Mouse (Mus musculus) stomach, postnatal 0 days (tissue): Measurements from ENCODE around the gene Chkb. TPM values are rescaled to one million over a fixed set of nuclear protein-coding genes. Genes with fewer than 3 reads are reported as not detected.

ENCODE experiments used
- ATAC-seq: fragments of 200-750 bp; cut with Nextera tagmentation; 2 replicates; pipeline ENCODE4 v1.8.0; 2017; ENCODE audit not compliant: low FRiP score, low TSS enrichment
- DNase-seq: peaks from one replicate; pipeline ENCODE4 v3.0.0-alpha.2; 2016; ENCODE audit warnings: low spot score
- H3K27ac ChIP-seq: fragments of 300-500 bp; sonication (generic); replicated peaks from 2 replicates; pipeline ENCODE4 v1.5.1; 2014; ENCODE audit warnings: mild to moderate bottlenecking, control low read depth
- H3K27me3 ChIP-seq: fragments of 300-500 bp; sonication (generic); 2 replicates; pipeline ENCODE4 v1.6.1; 2014; ENCODE audit warnings: low read length; ENCODE audit not compliant: control insufficient read depth, insufficient read depth
- H3K36me3 ChIP-seq: fragments of 300-500 bp; sonication (generic); 2 replicates; pipeline ENCODE4 v1.6.1; 2014; ENCODE audit warnings: low read length, mixed read lengths; ENCODE audit not compliant: control insufficient read depth, insufficient read depth
- H3K4me1 ChIP-seq: fragments of 300-500 bp; sonication (generic); replicated peaks from 2 replicates; pipeline ENCODE4 v1.6.1; 2014; ENCODE audit warnings: antibody characterized with exemption; ENCODE audit not compliant: control insufficient read depth, insufficient read depth
- H3K4me2 ChIP-seq: fragments of 300-500 bp; sonication (generic); replicated peaks from 2 replicates; pipeline ENCODE4 v1.6.1; 2014; ENCODE audit warnings: low read depth, mild to moderate bottlenecking, control low read depth, moderate library complexity
- H3K4me3 ChIP-seq: fragments of 300-500 bp; sonication (generic); 2 replicates; pipeline ENCODE4 v1.5.1; 2014; ENCODE audit warnings: low read depth, low read length, control low read depth
- H3K9ac ChIP-seq: fragments of 300-500 bp; sonication (generic); 2 replicates; pipeline ENCODE4 v1.6.1; 2014; ENCODE audit warnings: mild to moderate bottlenecking, low read length, control low read depth, mixed read lengths
- H3K9me3 ChIP-seq: fragments of 300-500 bp; sonication (generic); 2 replicates; pipeline ENCODE4 v1.6.1; 2016; ENCODE audit warnings: low read length; ENCODE audit not compliant: control insufficient read depth
- CTCF ChIP-seq: IDR thresholded peaks from 2 replicates; pipeline ENCODE4 v1.5.1; 2016; ENCODE audit warnings: antibody characterized with exemption, low read depth, mild to moderate bottlenecking, moderate library complexity
- EP300 ChIP-seq: optimal IDR thresholded peaks from 2 replicates; pipeline ENCODE3; 2016; ENCODE audit warnings: antibody characterized with exemption
- WGBS: fragments of 180-500 bp; shearing (Covaris S2); extraction: QIAGEN DNeasy Blood & Tissue Kit; methylation state at CpG from one replicate; pipeline ENCODE4 v1.1.7; 2014; 5-methylcytosine and 5-hydroxymethylcytosine counted together
- polyA plus RNA-seq: library from polyadenylated mRNA; unstranded; fragments of >200 nt; fragmentation: Nextera tagmentation; extraction: Ambion mirVana; gene quantifications from 2 replicates; pipeline ENCODE4 v1.2.1, GENCODE M21; 2015

Chkb gene
- polyA plus RNA-seq, 1 experiment from 2014 or later, result 46.8 TPM

- TF ChIP-seq EP300 (no peak), CTCF (0 out of 2 replicates have a peak, but pooled peaks have one; percentile 9)
- ATAC-seq (peak; percentile 62), DNase-seq (peak; percentile 82)
- Histone ChIP-seq H3K9ac (no peak overlapping the region), H3K4me3 (peak overlapping the region; percentile 33; the same call in 1 of the 2 replicates), H3K27me3 (no peaks in the 10 kb centered on the region), H3K27ac (no peak overlapping the region), H3K36me3 (no peaks in the 10 kb centered on the region), H3K4me2 (peak overlapping the region; percentile 55; the same call in 1 of the 2 replicates), H3K9me3 (no peaks in the 10 kb centered on the region), H3K4me1 (0 out of 2 replicates have a peak, but pooled peaks cover 3% of the 10 kb centered on the region)
- WGBS, result 6% methylated on average over 22 of the region's 24 CpGs
Measured at GRCm38 (mm10) chr15:89452906-89453864, 23.5 kb upstream of the Chkb start.

- no peak for DNase-seq
- Histone ChIP-seq H3K27ac (no peak overlapping the region), H3K4me2 (no peak overlapping the region), H3K27me3 (no peaks in the 10 kb centered on the region), H3K4me1 (no peaks in the 10 kb centered on the region), H3K36me3 (no peaks in the 10 kb centered on the region), H3K9me3 (no peaks in the 10 kb centered on the region), H3K9ac (no peak overlapping the region), H3K4me3 (no peak overlapping the region)
- no peak for TF ChIP-seq EP300
- peak; percentile 58 for TF ChIP-seq CTCF
- no peak; the same call in 1 of the 2 replicates for ATAC-seq
- 29% methylated on average over 8 of the region's 8 CpGs for WGBS
Measured at GRCm38 (mm10) chr15:89442486-89443070, 12.9 kb upstream of the Chkb start.

GRCm38 (mm10) chr15:89435878-89436277 lies 6.2 kb upstream of the Chkb start:
- H3K4me2 ChIP-seq, result no peak overlapping the region
- H3K27me3 ChIP-seq, result no peaks in the 10 kb centered on the region
- DNase-seq (no peak), ATAC-seq (no peak)
- no peak overlapping the region for H3K27ac ChIP-seq
- TF ChIP-seq EP300 (no peak), CTCF (no peak)
- H3K4me3 ChIP-seq, result no peak overlapping the region
- H3K9ac ChIP-seq, result no peak overlapping the region
- H3K36me3 ChIP-seq, result no peaks in the 10 kb centered on the region
- 89% methylated on average over 5 of the region's 5 CpGs for WGBS
- no peaks in the 10 kb centered on the region for H3K9me3 ChIP-seq
- H3K4me1 ChIP-seq, result no peaks in the 10 kb centered on the region

- no peak for TF ChIP-seq EP300
- Histone ChIP-seq H3K27ac (no peak overlapping the region), H3K9me3 (no peaks in the 10 kb centered on the region), H3K36me3 (no peaks in the 10 kb centered on the region), H3K9ac (no peak overlapping the region), H3K4me1 (no peaks in the 10 kb centered on the region), H3K27me3 (no peaks in the 10 kb centered on the region), H3K4me2 (no peak overlapping the region), H3K4me3 (no peak overlapping the region)
- 77% methylated on average over 3 of the region's 3 CpGs for WGBS
- no peak for ATAC-seq
- DNase-seq, result no peak
Measured at GRCm38 (mm10) chr15:89434136-89434535, 4.4 kb upstream of the Chkb start.

GRCm38 (mm10) chr15:89432946-89433345 lies 3.2 kb upstream of the Chkb start:
- 78% methylated on average over 4 of the region's 4 CpGs for WGBS
- Histone ChIP-seq H3K9ac (no peak overlapping the region), H3K4me1 (no peaks in the 10 kb centered on the region), H3K27me3 (no peaks in the 10 kb centered on the region), H3K36me3 (no peaks in the 10 kb centered on the region), H3K27ac (no peak overlapping the region), H3K9me3 (no peaks in the 10 kb centered on the region), H3K4me3 (no peak overlapping the region), H3K4me2 (no peak overlapping the region)
- TF ChIP-seq EP300 (no peak), CTCF (no peak)
- ATAC-seq (no peak), DNase-seq (no peak)

GRCm38 (mm10) chr15:89431806-89432205 lies 2.1 kb upstream of the Chkb start:
- TF ChIP-seq EP300, result no peak
- no peak for TF ChIP-seq CTCF
- no peak for ATAC-seq
- Histone ChIP-seq H3K9ac (no peak overlapping the region), H3K4me3 (no peak overlapping the region), H3K4me2 (no peak overlapping the region), H3K9me3 (no peaks in the 10 kb centered on the region), H3K27me3 (no peaks in the 10 kb centered on the region), H3K4me1 (no peaks in the 10 kb centered on the region), H3K27ac (no peak overlapping the region), H3K36me3 (no peaks in the 10 kb centered on the region)
- WGBS, result 90% methylated on average over 6 of the region's 6 CpGs
- DNase-seq, result no peak
